ENCODE assay signal across 16 mouse cellular contexts in the genomic region with DNA sequence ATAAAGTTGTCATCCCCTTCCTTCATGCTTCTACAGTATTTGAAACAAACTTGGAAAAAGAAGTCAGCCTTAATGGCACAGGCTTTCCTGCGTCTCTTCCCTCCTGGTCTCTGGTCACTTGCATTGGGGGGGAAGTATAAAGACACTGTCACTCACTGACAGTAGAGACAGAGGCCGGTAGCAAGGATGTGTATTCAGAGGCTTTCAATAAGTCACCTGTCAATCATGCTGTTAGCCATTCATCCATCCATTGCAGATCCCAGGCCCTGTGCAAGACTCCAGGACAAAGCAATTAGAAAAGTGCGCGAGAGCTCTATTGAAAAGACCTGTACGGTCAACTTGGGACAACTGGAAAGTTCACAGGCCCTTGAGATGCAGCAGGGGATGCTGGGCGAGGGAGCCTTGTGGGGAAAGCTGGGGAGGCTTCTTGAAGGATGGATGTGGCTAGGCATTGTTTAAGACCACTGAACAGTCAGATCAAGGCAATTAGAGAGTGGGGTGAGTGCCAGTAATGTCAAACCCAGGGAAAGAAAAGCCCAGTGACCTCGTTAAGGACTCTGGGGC.
"Had no signal": no experiment of that assay in that cellular context is flagged by ENCODE, and none has a peak within 500 bp of the region (broad histone marks: within the 10 kb centered on the region; RNA-seq: fewer than 3 reads in every experiment).

No protein-coding gene starts in this region.

- H3K9me3 ChIP-seq: limb, embryonic 12.5 days; liver, embryonic 13.5 days; lung, embryonic 15.5 days; megakaryocyte, embryonic 14.5 days; midbrain, embryonic 13.5 days; neural tube, embryonic 13.5 days had no signal

- H3K36me3 ChIP-seq: limb, embryonic 12.5 days; liver, embryonic 13.5 days; lung, embryonic 15.5 days; midbrain, embryonic 13.5 days; neural tube, embryonic 13.5 days had no signal

- ATAC-seq: liver, postnatal 0 days; midbrain, embryonic 13.5 days had no signal

- H3K27ac ChIP-seq: layer of hippocampus, adult 2 months; limb, embryonic 12.5 days; liver, embryonic 13.5 days; lung, embryonic 15.5 days; macrophage; midbrain, embryonic 13.5 days; neural tube, embryonic 13.5 days had no signal

- H3K4me3 ChIP-seq: layer of hippocampus, adult 2 months; limb, embryonic 12.5 days; liver, embryonic 13.5 days; lung, embryonic 15.5 days; megakaryocyte, embryonic 14.5 days; midbrain, embryonic 13.5 days; neural tube, embryonic 13.5 days had no signal

- H3K9ac ChIP-seq: limb, embryonic 12.5 days; liver, embryonic 13.5 days; liver, postnatal 0 days; lung, embryonic 15.5 days; midbrain, embryonic 13.5 days; neural tube, embryonic 13.5 days had no signal

- H3K27me3 ChIP-seq: limb, embryonic 12.5 days; liver, embryonic 13.5 days; lung, embryonic 15.5 days; midbrain, embryonic 13.5 days; neural tube, embryonic 13.5 days had no signal

- DNase-seq: kidney, adult 8-10 months; kidney, postnatal 4 days; liver; liver, embryonic 13.5 days; liver, postnatal 0 days; lung, postnatal 14 days; right cerebral cortex, adult 18-20 months; right cerebral cortex, postnatal 25 days; thymus, postnatal 14 days had no signal

- H3K4me2 ChIP-seq: limb, embryonic 12.5 days; liver, embryonic 13.5 days; lung, embryonic 15.5 days; midbrain, embryonic 13.5 days; neural tube, embryonic 13.5 days had no signal

- H3K4me1 ChIP-seq: limb, embryonic 12.5 days; liver, embryonic 13.5 days; lung, embryonic 15.5 days; megakaryocyte, embryonic 14.5 days; neural tube, embryonic 13.5 days had no signal
